Mouse (Mus musculus) frontal cortex, adult (tissue): Measurements from ENCODE around the gene Ccnk.

ENCODE experiments used
- ATAC-seq: cut with Nextera tagmentation; 2 replicates; pipeline ENCODE4 v1.9.2; 2017; ENCODE audit warnings: mild to moderate bottlenecking, moderate library complexity, mixed read lengths; ENCODE audit not compliant: low TSS enrichment

Ccnk gene

DNA sequence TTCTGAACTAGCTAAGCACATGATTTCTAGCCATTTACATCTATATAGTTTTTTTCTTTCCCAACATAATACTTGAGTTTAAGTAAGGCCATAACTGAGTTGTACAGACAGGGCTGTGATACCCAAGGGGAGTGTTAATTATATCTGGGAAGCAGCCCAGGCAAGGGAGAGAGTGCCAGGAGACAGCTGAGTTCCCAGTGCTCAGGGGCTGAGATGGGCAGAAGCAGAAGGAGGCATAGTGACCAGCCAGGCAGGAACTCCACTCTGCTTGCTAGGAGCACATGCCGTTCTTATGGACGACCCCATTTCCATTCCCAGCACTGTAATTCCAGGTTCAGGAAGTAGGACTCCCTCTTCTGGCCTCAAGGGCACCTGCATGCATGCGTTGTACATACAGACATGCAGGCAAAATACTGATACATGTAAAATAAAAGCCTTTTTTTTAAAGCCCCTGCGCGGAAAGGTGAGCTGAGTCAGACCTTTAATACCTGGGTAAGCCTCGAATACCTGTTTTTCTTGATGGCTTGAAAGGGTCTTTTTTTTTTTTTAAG is 8.2 kb downstream of the Ccnk start:
- no peak for ATAC-seq

DNA sequence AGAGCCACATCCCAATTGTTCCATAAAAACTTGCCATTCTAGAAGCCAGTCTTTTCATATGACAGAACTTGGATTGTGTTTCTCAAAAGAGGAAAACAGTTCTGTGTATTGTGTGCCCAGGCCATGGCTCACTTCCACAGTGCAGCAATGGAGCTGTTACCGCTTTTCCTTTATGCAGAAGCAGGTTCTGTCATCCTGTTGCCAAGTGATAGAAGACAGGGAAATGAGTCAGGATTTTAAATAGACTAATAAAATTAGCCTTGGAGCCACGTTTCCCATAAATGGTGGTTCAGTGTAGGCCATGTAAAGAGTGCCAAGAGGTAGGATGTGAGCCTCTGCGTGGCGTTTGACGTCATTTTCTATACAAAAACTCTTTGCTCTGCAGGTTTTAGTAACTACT is 14.5 kb downstream of the Ccnk start:
- ATAC-seq: 0 out of 2 replicates have a peak, but pooled peaks have one; percentile 60

DNA sequence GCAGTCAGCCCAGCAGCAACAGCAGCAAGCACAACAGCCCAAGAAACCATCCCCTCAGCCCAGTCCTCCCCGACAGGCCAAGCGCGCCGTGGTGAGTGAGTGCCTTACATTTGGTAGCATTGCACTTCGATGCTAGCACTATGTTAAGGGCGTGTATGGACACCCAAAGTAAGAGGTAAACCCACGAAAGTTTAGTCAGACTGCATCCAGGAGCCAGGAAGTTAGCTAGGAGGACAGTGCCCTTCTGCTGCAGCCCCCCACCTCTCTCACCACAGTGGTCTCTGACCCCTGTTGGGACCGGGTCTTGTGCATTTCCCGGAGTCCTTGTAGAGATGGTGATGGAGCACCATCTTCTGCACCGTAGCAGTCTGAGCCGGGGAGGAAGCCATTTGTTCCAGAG is 16.4 kb downstream of the Ccnk start:
- ATAC-seq: no peak

DNA sequence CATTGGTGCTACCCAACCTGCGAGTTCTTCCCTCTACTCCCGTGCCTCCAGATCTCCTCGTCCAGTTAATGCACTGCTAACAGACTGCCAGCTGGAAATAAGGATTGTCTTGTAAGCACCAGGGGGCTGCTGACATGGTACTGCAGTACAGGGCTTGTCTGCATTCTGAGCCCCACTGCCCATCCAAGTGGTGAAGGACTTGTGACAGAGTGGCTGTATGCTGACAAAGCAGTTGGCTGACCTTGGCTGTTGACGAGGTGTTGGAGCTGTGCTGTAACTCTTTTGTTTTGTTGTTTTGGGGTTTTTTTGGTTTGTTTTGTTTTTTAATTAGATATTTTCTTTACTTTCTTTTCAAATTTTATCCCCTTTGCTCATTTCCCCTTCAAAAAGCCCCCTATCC is 19.1 kb downstream of the Ccnk start:
- ATAC-seq: no peak

DNA sequence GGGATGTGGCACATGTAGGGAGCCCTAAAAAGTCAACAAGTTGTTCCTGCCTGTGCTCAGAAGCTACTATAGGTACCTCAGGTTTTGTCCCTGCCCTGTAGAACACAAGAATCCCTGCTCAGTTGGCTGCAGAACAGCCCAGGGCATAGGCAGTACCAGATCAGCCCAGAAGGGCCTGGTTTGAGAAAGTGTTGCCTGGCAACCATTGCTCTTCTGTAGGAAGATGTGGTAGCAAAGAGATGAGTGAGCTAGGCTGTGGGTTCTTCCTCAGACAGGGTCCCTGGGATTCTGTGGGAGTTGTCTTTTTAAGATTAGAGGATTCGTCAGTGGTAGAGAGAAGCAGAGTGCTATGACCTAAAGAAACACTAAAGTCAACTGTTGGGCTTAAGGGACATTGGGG is 20.7 kb downstream of the Ccnk start:
- peak; percentile 58 for ATAC-seq

DNA sequence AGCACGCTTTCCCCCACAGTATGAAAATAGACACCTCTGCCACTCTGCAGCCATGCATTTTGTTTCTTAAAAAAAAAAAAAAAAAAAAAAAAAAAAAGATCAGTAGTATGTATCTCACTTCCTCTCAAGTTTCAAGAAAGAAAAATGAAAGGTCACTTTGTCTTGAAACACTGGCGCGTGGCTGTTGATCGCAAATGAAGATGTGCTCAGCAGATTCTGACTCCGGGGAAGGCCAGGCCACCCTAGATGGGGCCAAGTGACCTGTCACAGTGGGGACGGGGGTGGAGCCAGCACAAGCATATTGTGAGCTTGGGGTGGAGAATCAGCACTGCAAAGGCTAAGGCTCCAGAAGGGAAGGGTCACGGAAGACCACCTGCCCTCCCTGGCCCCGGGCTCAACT is 24.5 kb downstream of the Ccnk start:
- no peak for ATAC-seq

DNA sequence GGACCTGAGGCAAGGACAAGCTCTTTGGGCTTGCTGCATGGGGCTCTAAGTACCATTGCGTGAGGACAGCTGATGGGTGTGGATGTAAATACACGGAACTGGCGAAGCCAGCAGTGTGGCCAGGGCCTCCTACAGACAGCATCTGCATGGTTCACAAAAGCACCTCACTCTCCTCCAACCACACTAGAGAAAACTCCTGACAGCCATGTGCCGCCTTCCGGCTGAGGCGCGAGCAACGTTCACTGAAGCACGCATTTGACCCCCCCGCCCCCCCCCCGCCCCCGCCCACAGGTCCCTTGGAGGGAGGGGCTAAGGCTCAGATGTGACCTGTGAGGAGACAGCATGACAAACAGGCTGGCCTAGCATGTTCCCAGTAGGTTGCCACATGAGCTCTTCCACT is 25.6 kb downstream of the Ccnk start:
- ATAC-seq: no peak

DNA sequence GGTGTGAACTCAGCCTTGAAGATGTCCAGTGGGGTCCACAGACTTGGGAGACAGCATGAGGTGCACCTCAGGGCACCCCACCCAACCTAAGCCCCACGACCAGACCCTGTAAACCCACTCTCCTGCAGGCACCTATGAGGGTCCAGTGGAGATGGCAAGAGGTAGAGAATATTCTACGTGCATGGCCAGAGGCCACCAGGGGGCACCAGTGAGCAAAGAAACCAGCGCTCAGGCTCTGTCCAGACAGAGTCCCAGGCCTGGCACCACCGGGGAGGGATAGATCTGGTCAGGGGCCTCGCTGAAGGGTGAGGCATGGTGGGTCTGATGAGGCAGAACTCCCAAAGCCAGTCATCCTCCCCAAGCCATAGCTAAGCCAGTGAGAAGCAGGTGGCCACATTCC is 27.3 kb downstream of the Ccnk start:
- peak; percentile 52; the same call in 1 of the 2 replicates for ATAC-seq

DNA sequence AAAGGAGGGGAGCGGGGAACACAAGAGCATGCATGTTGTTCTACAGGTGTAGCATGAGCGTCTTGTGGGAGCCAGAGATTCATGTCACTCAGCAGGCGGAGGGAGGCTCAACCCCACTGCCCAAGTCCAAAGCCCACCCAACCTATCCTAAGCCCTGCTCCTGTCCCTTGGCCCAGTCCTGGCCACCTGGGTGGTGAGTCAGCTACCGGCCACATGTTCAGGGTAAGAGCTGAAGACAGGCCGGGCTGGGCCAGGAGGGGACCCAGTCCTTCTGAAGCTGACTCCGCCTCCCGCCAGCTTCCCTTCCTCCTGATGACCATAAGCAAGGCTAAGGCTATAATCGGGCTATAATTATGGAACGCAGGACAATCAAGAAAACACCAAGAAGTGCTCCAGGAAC is 28.8 kb downstream of the Ccnk start:
- no peak for ATAC-seq

DNA sequence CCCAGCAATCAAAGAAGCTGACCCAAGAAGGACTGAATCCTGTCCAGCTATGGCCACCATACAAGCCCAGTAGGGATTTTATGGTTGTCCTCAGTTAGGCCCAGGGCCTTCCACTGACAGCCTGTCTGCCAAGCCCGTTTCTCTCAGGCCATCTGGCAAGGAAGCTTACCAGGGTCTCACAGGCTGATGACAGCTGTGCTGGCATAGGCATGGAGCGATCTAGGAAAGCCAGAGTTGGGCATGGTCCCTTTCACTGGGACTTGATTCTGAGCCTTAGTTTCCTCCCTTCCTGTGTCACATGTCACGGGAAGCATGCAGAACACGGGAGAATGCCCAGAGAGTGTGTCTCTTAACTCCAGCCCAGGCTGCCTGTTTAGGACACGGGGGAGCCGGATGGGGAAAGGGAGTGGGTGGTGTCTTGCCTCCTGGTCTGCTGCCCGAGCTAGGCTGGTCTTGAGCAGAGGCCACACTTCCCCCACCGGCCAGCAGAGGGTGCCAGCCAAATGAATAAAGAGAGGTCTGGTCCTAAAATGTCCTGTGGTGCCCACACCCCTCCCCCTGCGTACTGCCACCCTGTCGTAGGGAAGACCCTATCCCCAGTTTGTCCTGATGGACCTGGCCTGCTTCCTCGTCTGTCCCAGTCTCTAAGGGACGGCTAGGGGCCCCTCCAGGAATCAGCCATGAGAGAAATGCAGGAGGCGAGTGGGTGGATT is 29.5 kb downstream of the Ccnk start:
- peak; percentile 53 for ATAC-seq

DNA sequence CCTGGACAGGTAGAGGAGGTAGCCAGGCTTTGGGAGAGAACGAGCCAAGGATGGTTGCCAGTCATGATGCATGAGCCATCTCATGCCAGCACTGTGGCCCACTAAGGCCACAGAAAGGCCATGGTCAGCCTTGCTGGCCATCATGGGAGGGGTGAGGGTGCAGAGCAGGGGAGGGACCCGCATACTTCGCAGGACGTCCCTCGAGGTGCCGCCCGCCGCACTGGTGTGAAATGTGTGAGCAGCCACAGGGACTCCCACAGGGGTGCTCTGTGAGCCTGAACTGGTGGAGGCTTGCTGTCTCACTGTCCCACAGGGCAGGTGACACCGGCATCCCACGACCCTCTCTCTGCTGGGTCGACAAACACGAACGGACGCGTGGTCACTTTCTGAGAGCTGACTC is 31.2 kb downstream of the Ccnk start:
- no peak for ATAC-seq

DNA sequence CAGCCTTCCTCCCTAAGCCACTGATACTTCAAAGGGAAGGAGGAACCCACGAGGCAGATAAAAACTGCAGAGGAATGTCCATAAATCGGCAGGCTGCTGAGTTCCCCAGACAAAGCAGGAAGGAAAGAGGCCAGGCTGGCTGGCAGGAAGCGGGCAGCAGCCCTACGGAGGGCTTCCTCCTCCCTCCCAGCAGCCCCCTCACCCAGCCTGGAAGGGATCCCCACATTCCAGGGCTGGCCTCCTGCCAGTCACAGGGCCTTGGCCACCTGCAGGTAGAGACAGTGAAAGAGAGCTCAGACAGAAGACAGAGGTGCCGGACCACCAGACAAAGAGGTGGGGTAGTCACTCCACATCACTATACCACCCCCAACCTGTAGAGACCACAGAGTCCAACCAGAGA is 32.7 kb downstream of the Ccnk start:
- no peak for ATAC-seq

DNA sequence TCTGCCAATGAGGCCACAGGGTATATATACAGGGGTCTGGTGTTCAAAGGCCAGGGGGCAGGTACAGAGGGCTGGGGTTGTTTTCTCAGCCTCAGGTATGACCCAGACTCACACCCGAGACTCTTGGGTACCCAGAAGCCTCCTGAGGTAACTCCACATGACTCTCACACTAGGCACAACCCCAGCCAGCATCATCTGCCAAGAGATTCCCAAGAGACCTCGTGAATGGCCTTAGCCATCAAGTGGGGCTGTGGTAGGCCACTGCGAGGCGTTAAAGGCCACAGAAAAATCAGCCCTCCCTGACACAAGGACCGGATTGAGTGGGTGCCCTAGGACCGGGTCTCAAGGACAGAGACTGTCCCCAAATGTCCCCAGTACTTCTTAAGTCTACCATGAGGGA is 33.1 kb downstream of the Ccnk start:
- ATAC-seq: no peak

DNA sequence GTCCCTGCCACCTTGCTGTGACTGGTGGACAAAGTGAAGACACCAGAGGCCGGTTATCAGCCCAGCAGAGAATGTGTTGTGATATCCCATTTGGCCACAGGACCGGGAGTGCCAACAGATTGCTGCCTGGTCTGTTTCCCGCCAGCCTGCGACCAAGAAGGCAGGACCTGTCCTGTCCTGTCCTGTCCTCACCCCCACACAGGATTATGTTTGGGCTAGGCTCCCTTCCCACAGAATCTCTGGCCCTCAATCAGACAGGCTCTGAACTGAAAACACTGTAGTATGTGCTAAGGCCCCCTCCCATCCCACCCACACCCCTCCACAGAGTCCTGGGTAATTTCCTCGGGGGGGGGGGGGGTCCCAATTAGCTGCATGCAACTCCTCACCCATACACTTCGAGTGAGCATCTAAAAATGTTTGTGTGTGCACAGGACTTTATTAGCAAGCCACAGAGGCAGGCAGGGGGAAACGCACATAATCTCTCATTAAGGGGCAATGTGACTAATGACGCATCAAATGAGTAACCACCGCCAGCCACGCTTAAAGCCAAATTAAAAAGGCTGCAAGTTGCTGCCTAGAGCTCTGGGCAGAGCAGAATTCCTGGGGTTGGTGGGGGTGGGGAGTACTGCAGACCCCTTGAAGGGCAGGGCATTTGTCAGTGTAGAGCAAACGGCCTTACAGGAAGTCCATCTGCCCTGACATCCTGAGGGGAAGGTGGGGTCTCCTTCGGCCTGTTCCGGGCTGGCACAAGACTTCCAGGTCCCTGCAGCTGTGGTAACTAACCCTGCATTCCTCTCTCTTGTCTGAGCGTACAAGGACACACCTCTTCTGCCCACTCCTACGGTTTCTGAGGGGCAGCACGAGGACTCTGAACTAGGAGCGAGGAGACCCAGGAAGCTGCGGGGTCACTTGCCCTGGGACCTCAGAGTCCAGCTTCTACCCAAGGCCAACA is 34.0 kb downstream of the Ccnk start:
- ATAC-seq: no peak

DNA sequence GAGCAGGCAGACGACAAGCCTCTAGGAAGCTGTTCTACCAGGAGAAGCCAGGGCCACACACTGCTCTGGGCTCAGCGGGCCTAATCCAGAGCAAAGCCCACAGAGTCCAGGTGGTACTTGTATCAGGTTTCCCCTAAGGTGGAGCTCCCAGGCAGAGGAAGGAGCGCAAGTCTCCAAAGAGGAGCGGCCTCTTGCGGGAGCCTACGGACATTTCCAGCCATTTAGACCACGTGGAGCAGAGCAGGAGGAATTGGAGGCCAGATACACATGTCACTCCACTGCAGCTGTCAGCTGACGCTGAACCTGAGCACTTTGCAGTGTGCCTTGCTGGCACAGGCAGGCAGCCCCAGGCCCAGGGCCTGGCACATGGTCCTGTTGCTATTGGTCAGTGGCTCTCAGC is 35.7 kb downstream of the Ccnk start:
- ATAC-seq: no peak

DNA sequence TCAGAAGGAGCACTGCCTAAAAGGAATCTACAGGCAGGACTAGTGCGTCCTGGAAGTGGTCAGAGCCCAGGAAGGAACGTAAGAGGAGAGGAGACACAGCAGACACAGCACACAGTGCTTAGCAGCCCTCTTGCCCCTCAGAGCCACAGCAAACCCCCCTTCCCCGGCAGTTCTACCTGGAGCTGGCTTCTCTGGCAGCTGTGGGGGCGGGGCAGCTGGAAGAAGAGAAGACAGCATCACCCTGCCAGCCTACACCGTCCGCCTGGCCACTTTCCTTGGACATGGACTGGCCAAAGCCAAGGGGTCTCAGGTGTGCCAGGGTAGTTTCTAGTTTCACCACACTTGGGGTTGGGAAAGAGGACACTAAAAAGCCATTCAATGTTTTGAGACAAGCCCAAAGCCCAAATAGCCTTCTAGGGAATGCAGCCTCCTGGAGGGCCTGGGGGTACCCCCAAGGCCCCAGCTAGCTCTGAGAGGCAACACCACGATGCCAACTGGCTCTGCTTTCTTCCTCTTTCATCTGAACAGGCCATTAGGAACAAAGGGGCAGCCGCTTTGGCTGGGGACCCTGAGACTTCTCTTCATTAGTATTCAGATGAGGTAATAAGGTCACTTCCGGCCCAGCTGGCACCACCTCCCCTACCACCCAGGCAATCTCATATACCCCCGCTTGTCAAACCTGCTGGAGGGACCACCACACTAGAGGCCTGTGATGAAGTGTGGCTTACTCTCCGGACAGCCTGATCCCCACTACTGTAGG is 37.4 kb downstream of the Ccnk start:
- ATAC-seq: no peak

DNA sequence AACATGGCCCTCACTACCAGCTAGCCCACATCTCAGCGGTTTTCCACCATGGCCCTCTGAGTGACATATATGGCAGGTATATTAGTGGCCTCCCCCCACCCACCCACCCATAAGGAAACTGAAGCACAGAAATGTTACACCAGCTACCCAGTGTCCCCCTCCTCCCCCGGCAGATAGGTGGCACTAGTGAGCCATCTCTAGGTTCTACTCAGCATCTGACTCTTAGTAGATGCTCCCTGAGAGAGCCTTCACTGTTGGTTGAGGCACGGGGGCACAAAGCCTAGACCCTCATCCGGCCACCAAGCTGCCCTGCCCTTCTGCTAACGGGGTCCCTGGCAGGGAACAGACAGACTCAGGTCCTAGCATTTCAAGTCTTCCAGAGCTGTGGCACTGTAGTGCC is 38.2 kb downstream of the Ccnk start:
- 0 out of 2 replicates have a peak, but pooled peaks have one; percentile 31 for ATAC-seq

DNA sequence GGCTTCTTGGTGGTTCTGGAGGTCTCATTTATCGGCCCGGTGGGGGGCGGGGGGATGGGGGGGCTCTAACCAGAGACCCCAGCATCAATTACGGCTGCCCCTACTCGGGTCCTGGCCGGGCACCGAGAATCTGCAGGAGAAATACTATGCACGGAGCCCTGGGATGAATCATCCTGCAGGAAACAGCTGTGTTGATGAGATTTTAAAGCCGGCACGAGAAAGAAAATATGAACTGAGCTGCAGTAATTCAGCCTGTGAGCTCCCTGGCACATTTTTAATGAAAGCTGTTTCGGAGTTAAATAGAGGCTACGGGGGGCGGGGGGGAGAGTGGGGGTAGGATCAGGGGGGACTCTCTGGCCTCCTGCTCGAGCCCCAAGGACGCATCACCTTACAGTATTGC is 39.8 kb downstream of the Ccnk start:
- peak; percentile 61; the same call in 1 of the 2 replicates for ATAC-seq

DNA sequence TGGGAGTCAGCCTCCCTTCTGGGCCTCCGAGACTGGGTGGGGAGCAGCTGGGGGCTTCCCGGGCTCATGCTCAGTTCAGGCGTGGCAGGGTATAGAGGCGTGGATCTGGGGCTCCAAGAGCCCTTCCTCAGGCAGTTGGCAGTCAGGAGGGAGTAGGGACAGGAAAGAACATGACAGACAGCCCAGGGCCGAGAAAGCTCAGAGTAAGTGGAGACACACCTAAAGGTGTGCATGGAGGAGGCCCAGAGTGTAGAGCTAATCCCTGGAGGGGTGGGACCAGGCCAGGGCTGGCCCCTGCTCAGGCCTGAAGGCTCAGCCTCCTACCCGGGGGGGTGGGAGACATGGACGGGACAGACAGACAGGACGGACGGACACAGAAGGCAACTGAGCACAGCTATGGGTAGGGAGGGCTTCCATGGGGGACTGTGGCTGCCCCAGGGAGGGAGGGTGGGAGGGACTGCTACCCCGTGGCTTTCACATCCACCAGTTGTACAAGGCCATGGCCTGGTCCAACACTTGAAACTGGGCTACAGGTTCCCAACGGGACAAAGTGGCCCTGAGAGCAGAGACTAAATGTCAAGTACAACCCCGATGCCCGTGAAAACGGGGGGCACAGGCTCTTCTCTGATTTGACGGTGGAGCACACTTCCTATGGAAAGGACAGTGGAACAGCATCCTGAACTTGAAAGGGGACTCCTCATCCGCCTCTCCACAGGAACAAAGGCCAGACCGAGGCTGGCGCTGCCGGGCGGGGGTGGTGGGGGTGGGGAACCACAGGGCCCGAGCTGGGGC is 40.6 kb downstream of the Ccnk start:
- ATAC-seq: no peak

DNA sequence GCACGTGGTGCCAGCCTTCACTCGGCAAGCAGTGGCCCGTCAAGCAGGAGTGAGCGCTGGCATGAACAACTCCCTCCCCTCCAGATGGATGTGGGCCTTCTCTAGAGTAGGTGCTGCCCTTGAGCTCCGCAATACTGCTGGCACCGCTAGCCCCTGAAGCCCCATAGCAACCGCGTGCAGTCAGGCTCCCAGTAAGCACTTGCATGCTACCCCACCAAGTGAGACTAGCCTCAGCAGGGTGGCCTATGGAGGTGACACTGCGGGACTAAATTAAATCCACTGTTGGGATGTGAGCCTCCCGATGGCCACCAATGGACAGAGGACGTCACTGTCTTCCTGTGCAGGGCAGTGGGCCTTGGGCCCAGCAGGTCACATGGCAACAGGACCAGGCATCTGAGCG is 41.2 kb downstream of the Ccnk start:
- ATAC-seq: no peak

DNA sequence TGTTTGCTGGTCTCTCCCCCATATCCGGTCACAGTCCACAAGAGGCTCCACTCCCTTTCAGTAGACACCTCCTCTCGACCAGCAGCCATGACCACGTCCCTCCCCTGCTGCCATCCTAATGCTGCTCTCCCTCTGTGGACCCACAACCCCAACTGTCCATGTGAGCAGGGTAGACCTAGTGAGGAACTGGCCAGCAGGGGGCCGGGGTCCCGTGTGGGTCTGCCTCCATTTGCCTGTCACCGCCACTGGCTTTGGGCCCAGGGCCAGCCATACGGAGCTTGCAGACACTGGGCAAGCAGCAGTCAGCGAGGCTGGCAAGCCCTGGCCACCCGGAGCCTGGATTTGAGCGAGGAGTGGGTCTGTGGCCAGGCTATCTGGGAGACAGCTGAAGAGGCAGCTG is 41.8 kb downstream of the Ccnk start:
- ATAC-seq: no peak
